Mouse (Mus musculus): Measurements from ENCODE around the gene Ccdc86.

Gene Ccdc86

GRCm38 (mm10) chr19:10952021-10952939 lies 3.2 kb upstream of the Ccdc86 start:
- in situ Hi-C loops (cut with MboI; ENCODE audit: low sequenced_read_pairs) = loop anchor here (5.0 kb wide), 1 partner anchor 40 kb away; no protein-coding TSS in a partner anchor

- in situ Hi-C loops (cut with MboI; ENCODE audit: low sequenced_read_pairs) = no loop called here
Observed at GRCm38 (mm10) chr19:10949558-10949957, 492 bp upstream of the Ccdc86 start.

- in situ Hi-C loops (cut with MboI; ENCODE audit: low sequenced_read_pairs) = no loop called here
Observed at GRCm38 (mm10) chr19:10948416-10948815, 650 bp downstream of the Ccdc86 start.

- in situ Hi-C loops (cut with MboI; ENCODE audit: low sequenced_read_pairs) = no loop called here
Observed at GRCm38 (mm10) chr19:10947219-10947618, 1.8 kb downstream of the Ccdc86 start.

GRCm38 (mm10) chr19:10946506-10946905 lies 2.6 kb downstream of the Ccdc86 start:
- in situ Hi-C loops (cut with MboI; ENCODE audit: low sequenced_read_pairs) = no loop called here

GRCm38 (mm10) chr19:10943955-10944354 lies 5.1 kb downstream of the Ccdc86 start:
- in situ Hi-C loops (cut with MboI; ENCODE audit: low sequenced_read_pairs) = no loop called here

- in situ Hi-C loops (cut with MboI; ENCODE audit: low sequenced_read_pairs) = no loop called here
Observed at GRCm38 (mm10) chr19:10940801-10941457, 8.1 kb downstream of the Ccdc86 start.

- in situ Hi-C loops (cut with MboI; ENCODE audit: low sequenced_read_pairs) = no loop called here
Observed at GRCm38 (mm10) chr19:10940097-10940800, 8.8 kb downstream of the Ccdc86 start.

GRCm38 (mm10) chr19:10938771-10939170 lies 10.3 kb downstream of the Ccdc86 start:
- in situ Hi-C loops (cut with MboI; ENCODE audit: low sequenced_read_pairs) = no loop called here

- in situ Hi-C loops (cut with MboI; ENCODE audit: low sequenced_read_pairs) = no loop called here
Observed at GRCm38 (mm10) chr19:10937110-10937563, 11.9 kb downstream of the Ccdc86 start, which contains the start of gene Ptgdr2. Ptgdr2 (plus strand) TSS chr19:10937160.

GRCm38 (mm10) chr19:10936077-10936476 lies 13.0 kb downstream of the Ccdc86 start:
- in situ Hi-C loops (cut with MboI; ENCODE audit: low sequenced_read_pairs) = no loop called here

- in situ Hi-C loops (cut with MboI; ENCODE audit: low sequenced_read_pairs) = no loop called here
Observed at GRCm38 (mm10) chr19:10935029-10935428, 14.0 kb downstream of the Ccdc86 start.

- in situ Hi-C loops (cut with MboI; ENCODE audit: low sequenced_read_pairs) = no loop called here
Observed at GRCm38 (mm10) chr19:10930641-10931040, 18.4 kb downstream of the Ccdc86 start.

GRCm38 (mm10) chr19:10926666-10927065 lies 22.4 kb downstream of the Ccdc86 start:
- in situ Hi-C loops (cut with MboI; ENCODE audit: low sequenced_read_pairs) = no loop called here

GRCm38 (mm10) chr19:10926123-10926621 lies 22.9 kb downstream of the Ccdc86 start:
- in situ Hi-C loops (cut with MboI; ENCODE audit: low sequenced_read_pairs) = no loop called here

GRCm38 (mm10) chr19:10924220-10924619 lies 24.8 kb downstream of the Ccdc86 start:
- in situ Hi-C loops (cut with MboI; ENCODE audit: low sequenced_read_pairs) = no loop called here

GRCm38 (mm10) chr19:10921058-10921457 lies 28.0 kb downstream of the Ccdc86 start:
- in situ Hi-C loops (cut with MboI; ENCODE audit: low sequenced_read_pairs) = no loop called here

GRCm38 (mm10) chr19:10920532-10920931 lies 28.5 kb downstream of the Ccdc86 start, which contains the start of gene Zp1:
Zp1 (minus strand) TSS chr19:10920632.
- in situ Hi-C loops (cut with MboI; ENCODE audit: low sequenced_read_pairs) = no loop called here

- in situ Hi-C loops (cut with MboI; ENCODE audit: low sequenced_read_pairs) = no loop called here
Observed at GRCm38 (mm10) chr19:10918321-10918991, 30.6 kb downstream of the Ccdc86 start.

GRCm38 (mm10) chr19:10916506-10916905 lies 32.6 kb downstream of the Ccdc86 start:
- in situ Hi-C loops (cut with MboI; ENCODE audit: low sequenced_read_pairs) = no loop called here
